Mouse (Mus musculus) layer of hippocampus, postnatal 36 days (tissue): ENCODE results near the gene Tgfa. TPM values are rescaled to one million over a fixed set of nuclear protein-coding genes. Genes with fewer than 3 reads are reported as not detected.

Experiments
- DNase-seq, 2 experiments: peaks; one replicate each; pipeline ENCODE4 v3.0.0; 2022
- total RNA-seq, 2 experiments: library from RNA; stranded (reverse); gene quantifications; 2 replicates each; pipeline ENCODE4 v1.2.3; 2021

The Tgfa gene
- total RNA-seq, 2 experiments from 2014 or later: 31.2 to 33.6 TPM

- no peak for DNase-seq
Observed at GRCm38 (mm10) chr6:86233512-86234430, 38.7 kb downstream of the Tgfa start.

GRCm38 (mm10) chr6:86244866-86245265, 49.8 kb downstream of the Tgfa start:
- DNase-seq: no peak

GRCm38 (mm10) chr6:86245965-86246364, 50.9 kb downstream of the Tgfa start:
- DNase-seq: no peak

GRCm38 (mm10) chr6:86248562-86248961, 53.5 kb downstream of the Tgfa start:
- no peak for DNase-seq

DNA sequence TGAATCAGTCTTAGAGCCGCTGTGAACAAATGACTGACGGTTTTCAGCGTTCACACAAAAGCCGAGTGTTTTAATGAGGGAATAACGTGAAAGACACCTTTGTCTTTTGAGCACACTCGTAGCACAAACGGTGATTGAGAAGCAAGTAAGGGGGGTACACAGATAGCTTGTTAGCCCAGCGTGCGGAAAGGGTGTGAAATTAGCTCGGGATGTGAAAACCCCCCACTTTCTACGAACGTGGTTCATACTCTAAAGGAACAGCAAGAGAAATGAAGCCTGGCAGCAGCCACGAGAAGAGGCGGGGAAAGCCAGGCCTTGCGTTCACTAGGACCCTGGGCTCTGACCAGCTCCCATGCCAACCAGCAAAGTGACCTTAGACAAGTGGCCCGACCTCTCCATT, 54.0 kb downstream of the Tgfa start:
- DNase-seq: no peak

- no peak for DNase-seq
Observed at GRCm38 (mm10) chr6:86250236-86250635, 55.2 kb downstream of the Tgfa start.

- no peak for DNase-seq
Observed at GRCm38 (mm10) chr6:86250830-86251229, 55.8 kb downstream of the Tgfa start.

DNA sequence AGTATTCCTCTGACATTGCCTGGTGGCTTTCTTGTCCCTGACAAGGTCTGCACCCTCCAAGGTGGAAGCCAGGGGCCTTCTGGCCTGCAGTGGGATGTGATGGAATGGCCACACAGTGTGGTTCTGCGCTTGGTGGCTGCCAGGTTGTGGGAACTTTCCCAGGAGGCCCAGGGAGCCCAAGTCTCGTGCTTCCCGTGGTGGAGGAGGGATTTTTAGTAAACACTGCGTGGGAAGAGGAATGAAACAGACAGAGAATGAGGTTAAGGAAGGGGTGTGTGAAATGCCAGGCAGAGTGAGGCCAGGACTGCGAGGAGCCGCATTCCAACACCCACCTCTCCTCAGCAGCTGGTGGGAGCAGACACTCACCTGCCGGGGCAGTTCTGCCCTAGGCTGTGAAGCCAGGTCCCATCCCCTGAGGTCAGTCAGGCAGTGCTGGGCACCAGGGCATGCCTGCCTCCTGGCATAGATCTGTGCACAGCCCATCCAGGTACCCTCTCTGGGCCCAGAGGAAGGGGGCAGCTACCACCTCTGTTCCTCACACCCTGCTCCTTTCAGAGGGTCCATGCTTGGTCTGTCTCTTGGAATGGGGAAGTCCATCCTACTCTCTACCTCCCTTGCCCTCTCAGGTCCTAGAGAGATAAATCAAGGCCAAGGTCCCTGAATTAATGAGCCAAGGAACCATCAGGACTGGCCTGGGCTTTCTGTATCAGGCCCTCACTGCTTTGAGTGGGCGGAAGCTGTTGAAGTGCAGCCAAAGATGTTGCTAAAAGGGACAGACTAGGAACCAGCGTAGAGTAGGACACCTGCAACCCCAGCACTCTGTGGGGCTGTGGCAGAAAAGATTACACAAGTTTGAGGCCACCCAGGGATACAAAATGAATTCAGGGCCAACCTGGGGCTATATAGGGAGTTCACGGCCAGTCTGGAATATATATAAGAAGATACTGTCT, 57.4 kb downstream of the Tgfa start:
- no peak for DNase-seq

- no peak for DNase-seq
Observed at GRCm38 (mm10) chr6:86255899-86256298, 60.9 kb downstream of the Tgfa start.

DNA sequence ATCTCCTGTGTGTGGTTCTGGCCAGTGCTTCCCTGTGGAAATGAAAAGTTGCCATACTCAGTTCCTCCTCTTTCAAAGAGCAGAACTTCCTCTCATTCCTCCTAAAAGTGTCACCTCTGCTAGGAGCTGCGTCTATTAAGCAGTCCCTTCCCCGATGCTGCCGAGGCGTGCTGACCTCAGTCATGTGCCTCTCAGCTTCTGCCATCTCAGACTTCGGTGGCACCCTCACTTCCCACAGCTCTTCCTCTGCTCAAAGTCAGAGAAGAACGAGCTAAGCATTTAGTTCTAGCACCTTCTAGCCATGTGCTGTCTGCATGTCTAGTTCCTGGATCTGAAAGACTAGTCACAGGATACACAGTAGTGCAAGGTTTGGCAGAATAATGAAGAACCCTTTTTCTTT, 64.2 kb downstream of the Tgfa start:
- no peak for DNase-seq

DNA sequence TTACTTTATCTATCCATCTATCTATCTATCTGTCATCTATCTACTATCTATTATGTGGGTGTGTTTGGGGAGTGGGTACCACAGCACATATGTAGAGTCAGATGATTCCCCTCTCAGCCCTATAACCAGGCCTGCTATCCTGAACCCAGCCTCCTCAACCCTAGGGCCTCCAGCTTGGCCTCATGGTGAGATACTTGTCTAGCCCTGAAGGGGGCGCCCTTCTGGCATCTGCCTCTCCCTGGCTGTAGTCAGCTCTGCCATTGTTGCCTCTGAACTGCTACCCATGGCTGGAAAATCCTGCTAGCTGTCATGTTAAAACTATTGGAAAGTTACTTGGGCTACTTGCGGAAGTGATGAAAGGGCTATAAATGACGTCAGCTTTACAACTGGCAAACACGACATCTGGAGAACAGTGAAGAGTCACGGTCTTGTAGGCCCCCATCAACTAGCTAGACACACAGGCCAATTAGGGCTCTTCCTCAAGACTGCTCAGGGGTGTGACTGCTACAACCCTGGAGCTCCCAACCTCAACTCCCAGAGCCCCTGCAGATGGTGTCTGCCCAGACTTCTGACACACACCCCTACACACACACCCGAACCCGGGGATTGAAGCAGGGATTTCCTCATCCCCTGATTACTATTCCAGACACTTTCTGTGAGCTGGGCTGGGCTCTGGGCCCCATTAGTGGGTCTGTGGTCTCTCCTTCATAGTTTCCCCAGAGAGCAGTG, 65.5 kb downstream of the Tgfa start:
- DNase-seq: no peak

GRCm38 (mm10) chr6:86266786-86267185, 71.8 kb downstream of the Tgfa start:
- no peak for DNase-seq

- no peak for DNase-seq
Observed at GRCm38 (mm10) chr6:86270373-86271068, 75.5 kb downstream of the Tgfa start.

DNA sequence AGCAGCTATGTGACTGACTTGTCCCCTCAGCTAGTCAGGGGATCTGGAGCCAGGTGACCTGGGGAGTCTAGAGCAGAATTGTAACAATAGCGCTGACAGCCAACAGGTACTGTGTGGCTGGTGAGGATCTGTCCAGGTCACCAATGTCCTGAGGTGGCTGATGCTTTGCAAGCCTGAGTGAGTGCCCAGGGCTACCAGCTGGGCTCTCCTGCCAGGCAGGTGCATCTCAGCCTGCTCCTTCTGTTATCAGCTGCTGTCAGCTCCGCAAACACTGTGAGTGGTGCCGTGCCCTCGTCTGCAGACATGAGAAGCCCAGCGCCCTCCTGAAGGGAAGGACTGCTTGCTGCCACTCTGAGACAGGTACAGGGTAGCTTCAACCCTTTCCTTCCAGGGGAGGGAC, 76.1 kb downstream of the Tgfa start:
- DNase-seq: no peak

- DNase-seq: no peak
Observed at GRCm38 (mm10) chr6:86275704-86276103, 80.7 kb downstream of the Tgfa start.

DNA sequence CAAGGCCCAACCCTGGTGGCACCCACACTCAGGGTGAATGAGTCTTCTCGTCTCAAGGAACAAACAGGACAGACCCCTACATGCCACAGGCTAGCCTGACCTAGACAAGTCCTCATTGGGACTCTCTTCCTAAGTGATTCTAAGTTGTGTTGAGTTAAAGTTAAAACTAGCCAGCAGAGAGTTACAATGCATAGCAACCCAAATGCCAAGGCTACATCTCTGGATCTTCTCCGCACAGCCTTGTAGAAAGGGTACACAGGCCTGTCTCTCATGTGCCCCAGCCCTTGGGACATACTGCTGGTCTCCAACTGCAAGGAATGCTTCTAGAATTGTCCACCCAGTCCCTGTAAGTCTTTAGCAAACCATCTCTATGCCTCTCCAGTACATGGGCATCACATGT, 81.8 kb downstream of the Tgfa start:
- no peak for DNase-seq

DNA sequence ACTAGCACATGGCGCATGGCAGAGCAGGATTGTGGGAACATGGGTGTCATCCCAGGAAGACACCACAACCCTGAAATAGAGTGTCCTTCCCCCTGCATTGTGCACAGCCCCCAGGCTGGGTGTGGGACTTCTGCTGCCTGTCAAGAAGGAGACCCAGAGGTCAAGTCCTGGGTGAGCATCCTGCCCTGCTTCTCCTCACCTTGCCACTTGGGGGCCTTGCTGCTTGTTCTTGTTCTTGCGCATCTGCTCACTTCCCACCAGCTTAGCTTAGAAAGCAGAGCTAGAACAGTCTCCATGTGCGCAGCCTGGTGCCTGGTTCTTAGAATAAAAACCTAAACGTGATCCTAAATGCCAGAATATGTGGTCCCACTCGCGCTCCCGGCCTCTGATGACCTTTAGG, 82.6 kb downstream of the Tgfa start:
- DNase-seq: no peak

DNA sequence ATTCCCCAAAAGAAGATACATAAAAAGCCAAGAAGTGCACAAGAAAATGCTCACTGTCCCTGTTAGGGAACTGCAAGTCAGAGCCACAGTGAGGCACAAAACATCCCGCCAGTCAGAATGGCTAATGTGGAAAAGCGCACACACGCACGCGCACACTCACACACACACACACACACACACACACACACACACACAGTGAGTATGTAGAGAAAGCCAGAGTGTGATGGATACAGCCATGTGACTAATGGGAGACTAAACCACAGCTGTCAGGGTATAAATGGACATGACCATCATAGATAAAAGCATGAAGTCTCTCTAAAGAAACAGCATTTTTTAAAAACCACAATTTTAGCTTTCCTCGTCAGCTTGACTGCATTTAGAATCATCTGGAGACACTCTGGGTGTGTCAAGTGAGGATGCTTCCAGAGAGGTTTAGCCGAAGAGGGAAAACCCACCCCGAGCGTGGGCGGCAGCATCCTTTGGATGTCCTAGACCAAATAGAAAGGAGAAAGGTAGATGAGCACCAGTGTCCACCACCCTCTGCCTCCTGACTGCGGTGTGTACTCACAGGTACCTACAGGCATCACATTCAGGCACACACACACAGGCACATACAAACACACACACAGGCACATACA, 86.7 kb downstream of the Tgfa start:
- DNase-seq: no peak

DNA sequence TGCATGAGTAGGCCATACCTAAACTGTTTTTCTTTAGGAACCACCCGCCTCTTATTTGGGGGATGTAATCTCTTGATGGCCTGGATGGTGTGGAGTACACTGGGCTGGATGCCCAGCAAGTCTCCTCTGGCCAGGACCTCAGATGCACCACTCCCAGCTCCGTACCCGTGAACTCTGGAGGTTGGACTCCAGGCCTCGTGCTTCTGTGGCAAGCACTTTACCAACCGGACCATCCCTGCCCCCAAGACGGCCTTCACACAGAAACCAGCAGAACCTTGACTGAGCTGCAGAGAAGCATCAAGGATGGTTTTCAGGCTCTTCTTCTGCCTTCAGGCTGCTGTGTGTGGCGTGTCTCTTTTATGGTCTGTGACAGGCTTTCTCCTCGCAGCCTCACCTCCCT, 98.3 kb downstream of the Tgfa start:
- DNase-seq: no peak

DNA sequence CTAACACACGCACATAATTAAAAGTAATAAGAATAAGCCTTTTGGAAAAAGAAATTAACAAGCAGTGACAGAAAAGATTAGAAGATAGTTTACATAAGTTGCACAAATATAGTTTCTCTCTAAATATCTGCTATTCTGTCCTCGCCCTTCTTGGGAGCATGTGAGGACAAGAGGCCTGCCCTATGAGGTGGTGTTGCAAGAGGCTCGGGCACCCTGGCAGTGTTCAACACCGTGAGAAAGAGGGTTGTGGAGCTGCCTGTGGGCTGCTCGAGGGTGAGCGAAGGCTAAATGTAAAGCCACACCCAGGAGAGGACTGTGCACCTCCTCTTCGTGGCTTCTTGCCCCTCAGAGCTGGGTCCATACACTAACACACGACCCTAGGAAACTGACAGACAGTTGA, 100.4 kb downstream of the Tgfa start:
- no peak for DNase-seq

GRCm38 (mm10) chr6:86296126-86296525, 101.1 kb downstream of the Tgfa start:
- no peak for DNase-seq

DNA sequence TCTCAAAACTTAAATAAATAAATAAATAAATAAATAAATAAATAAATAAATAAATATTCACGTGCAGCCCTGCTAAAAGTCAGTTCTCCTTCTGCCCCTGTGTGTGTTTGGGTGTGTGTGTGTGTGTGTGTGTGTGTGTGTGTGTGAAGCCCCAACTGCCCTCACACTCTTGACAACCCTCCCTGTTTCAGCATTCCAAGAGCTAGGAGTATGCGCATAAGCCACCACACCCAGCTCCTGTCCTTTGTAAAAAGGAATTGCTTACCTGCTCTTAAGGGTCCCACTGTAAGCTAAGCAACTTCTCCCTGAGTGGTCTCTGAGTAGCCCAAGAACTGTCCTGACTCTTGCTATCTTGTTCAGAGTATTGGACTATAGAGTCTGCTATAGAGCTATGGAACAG, 101.9 kb downstream of the Tgfa start:
- DNase-seq: no peak
